Mouse (Mus musculus) embryo, embryonic 10.5 days (tissue): ENCODE measurements around the gene Ube2i.
"Not testable (repeated sequence)": the region's sequence is repeated elsewhere in the genome, so short reads cannot be mapped to it uniquely, and the experiment has no call there.

Experiments used
- DNase-seq: peaks from one replicate; pipeline ENCODE4 v3.0.0-alpha.2; 2015; ENCODE audit warnings: low spot score

Ube2i gene

GRCm38 (mm10) chr17:25252643-25253042 lies 21.8 kb downstream of the Ube2i start:
- DNase-seq = peak; percentile 24

DNA sequence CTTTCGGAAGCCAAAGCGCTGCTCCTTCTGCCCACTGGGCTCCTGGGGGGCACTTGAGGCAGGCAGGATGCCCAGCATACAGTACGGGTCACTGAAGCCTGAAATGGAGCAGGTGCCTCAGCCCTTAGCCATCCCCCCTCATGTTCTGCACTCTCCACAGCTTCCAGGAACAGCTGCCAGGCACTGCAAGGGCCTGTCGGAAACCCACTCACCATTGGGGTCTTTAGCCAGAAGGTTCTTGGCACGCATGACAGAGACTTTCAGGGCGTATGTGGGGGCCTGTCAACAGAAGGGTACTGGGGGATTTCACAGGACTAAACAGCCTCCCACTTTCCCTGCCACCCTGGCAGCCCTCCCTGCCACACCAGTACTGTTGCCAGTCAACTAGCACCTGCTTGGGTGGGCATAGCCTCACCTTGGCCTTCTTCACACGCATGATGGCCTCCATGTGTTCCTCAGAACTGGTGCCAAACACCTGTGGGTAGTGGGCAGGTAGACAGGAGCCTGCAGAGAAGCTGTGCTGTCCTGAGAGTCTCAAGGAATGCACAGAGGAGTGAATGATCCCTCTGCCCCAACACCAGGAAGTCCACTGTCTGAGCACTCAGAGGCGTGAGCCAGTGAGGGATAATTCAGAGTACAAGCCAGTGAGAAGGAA lies 24.1 kb downstream of the Ube2i start:
- no peak for DNase-seq

GRCm38 (mm10) chr17:25248033-25248750 lies 26.2 kb downstream of the Ube2i start:
- no peak for DNase-seq

DNA sequence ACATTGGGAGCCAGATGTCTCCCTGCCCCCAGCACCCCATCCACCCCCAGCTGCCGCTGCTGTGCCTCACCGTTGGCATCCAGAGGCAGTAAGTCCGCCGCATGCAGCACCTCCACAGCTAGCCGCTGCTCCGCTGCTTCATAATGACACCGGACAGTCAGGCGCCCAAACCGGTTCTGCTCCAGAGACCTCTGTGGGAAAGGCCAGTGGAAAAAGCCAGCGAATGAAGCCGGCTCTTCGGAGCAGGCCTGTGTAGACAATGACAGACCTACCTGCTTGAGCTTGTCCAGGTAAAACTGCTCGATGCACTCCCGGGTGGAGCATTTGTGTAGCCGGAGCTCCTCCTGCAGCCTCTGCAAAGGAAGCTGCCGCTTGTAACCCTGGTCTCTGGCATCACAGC lies 30.2 kb downstream of the Ube2i start:
- no peak for DNase-seq

DNA sequence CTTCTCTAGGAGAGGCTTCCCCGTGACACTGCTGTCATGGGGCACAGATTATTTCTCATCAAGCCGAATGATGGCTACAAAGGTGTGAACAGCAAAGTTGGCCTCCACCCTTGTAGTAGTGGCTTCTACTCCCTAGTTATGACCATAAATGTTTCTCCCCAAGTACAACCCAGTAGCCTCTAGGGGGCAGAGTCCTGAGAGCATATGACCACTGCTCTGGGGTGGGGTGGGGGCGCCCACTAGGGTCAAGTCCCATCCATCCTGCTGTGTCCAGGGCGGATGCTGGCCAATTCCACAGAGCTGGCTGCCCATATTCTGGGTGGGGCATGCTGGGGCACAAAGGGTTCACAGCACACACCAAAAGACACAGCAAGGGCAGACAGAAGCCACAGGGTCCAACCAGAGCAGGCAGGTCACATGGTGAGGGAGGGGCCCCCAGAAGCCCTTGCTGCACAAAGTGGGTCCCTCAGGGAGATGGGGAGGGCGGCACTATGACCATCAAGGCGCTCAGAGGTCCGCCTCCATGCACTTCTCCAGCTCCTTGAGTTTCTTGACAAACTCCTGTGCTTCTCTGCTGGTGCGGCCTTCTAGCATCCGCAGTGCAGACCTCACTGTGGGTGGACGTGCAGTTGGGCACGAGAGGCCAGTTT lies 31.2 kb downstream of the Ube2i start:
- DNase-seq = no peak

- DNase-seq = peak; percentile 96
Measured at GRCm38 (mm10) chr17:25239695-25240636, 34.5 kb downstream of the Ube2i start, which contains the start of the genes Gnptg and Tsr3. Gnptg (minus strand) TSS chr17:25240124. Tsr3 (plus strand) TSS chr17:25240170.

- no peak for DNase-seq
Measured at GRCm38 (mm10) chr17:25235635-25236034, 38.8 kb downstream of the Ube2i start.

- not testable (repeated sequence) for DNase-seq
Measured at GRCm38 (mm10) chr17:25231621-25232020, 42.8 kb downstream of the Ube2i start.

GRCm38 (mm10) chr17:25230700-25231099 lies 43.7 kb downstream of the Ube2i start:
- DNase-seq = no peak

DNA sequence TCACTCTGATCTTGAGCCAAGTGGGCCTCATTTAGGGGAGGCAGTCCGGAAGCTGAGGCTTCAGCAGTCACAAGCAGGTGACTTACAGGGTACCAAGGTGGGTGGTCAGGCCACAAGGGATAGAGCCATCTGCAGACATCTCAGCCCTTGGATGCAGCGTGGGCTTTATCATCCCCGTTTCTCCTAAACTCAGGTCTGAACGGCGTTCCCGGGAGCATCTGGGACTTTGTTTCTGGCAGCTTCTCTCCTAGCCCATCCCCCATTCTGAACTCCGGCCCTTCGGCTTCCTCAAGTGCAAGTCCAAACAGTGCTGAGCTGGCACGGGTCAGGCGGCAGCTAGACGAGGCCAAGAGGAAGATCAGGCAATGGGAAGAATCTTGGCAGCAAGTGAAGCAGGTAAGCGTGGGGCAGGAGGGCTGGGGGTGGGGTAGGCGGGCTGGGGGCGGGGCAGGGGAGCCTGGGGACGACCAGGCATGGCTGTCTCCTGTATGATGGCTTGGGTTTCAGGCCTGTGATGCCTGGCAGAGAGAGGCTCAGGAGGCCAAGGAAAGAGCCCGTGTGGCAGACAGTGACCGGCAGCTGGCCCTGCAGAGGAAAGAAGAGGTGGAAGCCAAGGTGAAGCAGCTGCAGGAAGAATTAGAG lies 44.3 kb downstream of the Ube2i start:
- DNase-seq = not testable (repeated sequence)

DNA sequence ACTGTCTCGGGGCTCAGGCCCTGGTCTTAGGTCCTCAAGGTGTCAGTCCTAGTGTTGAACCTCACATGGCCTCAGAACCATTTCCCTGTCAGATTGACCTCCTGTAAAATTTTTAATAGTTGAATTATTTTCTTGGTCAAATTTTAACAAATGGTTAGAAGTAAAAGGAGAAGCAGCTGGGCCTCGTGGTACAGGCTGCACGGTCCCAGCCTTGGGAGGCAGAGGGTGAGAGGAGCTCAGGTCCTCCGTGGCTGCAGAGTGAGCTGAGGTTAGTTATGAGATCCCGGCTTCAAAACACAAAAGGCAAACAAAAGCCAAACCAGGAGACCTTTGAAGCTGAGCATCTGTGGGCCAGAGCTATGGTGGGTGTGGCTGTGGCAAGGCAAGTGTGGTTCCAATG lies 46.4 kb downstream of the Ube2i start:
- DNase-seq = no peak

DNA sequence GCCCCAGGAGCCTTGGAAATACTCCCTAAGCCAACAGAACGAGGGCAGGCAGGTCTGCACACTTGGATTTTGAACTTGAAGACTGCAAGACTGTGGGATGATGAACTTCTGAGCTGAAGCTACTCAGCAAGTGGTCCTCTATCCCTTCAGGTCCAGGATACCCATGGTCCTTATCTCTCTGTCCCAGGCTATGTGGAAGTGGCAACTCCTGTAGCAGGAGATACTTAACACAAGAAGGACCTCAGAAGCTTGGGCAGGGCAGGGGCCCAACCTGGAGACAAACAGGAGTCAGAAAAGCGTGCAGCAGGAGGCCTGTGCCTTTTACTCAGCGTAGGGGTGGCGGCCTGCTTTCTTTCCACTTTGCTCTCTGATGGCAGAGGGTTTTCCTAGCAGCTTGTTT lies 48.8 kb downstream of the Ube2i start:
- no peak for DNase-seq

- DNase-seq = no peak
Measured at GRCm38 (mm10) chr17:25224586-25225222, 49.7 kb downstream of the Ube2i start.

DNA sequence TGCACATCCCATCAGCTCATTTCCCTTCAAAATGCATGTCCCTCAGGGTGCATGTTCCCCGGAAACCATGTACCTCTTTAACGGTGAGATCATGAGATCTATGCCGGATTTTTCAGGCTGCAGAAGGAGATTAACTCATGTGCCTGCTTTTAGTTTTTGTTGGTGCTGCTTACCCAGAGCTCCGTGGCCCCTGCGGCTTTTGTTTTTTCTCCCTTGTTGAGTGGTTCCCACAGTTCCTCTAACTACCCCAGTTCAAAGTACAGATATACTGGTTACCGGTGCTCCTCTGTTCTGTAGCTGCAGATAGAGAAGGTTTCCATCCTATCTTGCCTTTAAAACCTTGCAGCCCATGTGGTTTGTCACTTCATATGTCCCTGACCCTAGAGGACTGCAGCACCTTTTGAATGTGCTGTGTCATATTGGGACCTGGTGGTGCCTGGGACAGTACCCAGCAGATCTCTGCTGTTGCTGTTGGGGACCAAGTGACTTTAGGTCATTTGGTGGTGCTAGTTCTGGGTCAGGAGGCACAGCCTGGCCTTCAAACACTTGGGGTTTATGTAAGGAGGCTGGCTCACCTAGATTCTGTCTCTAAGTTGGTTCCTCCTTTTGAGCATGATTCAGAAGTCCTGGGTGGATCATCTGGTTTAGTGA lies 51.3 kb downstream of the Ube2i start:
- no peak for DNase-seq

DNA sequence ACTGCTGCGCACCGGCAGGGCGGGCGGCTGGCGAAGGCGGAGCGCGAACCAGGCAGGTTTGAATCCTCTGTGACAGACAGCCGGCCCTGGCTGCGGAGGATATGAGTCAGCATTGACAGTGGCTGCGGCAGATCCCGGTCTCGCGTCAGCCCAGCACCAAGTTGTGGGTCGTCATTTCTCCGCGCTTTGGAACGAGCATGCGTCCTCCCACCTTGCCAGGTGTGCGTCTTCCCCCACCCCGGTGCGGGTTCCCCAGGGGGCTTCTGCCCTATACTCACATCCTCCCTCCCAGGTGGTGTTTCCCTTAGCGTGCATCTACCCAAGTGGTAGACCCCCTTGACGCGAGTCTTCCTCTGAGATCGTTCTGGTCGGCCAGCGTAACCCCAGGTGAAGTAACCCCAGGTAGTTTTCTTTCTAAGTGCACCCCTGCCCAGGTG lies 51.9 kb downstream of the Ube2i start:
- not testable (repeated sequence) for DNase-seq

DNA sequence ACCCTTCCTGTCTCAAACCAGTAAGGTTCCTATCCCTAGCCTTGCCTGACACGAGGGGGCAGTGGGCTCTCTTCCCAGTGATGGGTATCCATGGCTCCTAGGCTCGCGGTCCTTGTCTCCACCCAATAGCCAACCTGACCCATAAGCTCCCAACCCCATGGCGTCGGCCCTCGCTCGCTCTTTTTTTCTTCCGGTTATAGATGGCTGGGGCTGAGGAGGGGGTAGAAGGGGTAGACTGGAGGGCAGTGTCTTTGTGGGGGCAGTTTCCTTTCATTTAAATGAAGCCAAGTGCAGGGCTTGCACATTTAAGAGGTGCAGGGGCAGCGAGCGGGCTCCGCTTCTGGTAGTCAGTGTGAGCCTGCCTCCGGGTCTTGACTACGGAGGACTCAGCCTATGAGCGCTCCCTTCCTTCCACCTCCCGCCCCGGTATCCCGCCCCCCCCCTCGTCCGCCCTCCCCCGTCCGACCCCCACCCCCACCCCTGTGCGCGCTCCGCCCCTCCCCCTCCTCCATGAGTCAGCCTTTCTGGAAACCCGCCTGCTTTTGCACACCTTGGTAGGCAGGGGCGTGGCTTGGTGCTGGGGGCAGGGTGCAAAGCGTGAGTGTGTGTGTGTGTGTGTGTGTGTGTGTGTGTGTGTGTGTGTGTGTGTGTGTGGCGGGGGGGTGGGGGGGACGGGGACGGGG lies 52.5 kb downstream of the Ube2i start:
- DNase-seq = peak; percentile 61

DNA sequence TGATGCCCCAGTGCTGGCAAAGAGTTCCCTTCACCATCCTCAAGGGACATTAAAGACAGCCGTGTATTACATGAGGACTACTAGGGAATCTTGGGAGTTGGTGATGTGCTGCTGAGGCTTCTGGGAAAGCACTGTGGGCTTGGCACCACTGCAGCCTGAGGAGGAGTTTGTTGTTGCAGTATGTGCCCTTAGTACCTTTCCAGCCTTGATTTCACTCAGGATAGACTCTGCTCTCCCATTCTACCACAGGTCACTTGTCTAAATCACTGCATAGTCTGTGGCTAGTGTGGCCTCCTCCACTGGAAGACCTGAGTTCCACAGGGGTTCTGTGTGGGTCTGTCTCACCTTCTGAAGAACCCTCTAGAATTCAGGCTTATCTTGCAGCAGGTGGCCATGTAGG lies 53.7 kb downstream of the Ube2i start:
- no peak for DNase-seq

DNA sequence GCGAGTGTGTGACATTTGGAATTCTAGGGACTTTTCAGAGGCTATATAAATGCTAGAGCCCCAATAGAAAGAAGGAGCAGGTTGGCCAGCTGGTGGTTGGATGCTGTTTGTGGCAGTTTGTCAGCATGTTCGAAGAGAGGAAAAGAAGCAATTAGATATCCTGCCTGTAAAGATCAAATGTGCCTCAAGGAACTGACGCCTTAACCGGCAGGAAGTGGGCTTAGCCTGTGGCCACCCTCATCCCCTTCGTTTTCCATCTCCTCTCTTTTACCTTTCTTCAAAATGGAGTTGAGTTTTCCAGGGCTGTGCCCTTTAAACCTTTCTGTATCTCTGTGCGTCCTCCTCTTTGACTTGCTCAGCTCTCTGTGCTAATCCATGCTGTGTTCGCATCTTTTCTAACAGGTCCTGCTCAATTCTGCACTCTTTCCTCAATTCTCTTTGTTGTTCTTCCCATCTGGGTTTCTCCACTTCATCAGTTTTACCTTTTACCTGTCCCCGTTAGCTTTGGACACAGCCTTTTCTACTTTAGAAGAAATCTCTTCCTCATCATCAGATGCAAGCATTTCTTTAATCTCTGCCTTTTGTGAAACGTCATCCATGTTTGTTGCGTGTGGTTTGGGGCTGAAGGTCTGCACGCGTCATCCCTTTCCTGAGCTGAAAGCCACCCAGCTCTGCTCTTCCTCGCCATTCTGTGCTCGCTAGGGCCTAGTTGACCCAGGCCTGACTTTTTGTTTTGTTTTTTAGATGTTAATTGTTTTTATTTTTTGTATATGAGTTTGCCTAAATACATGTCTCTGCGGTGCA lies 54.7 kb downstream of the Ube2i start:
- no peak for DNase-seq

DNA sequence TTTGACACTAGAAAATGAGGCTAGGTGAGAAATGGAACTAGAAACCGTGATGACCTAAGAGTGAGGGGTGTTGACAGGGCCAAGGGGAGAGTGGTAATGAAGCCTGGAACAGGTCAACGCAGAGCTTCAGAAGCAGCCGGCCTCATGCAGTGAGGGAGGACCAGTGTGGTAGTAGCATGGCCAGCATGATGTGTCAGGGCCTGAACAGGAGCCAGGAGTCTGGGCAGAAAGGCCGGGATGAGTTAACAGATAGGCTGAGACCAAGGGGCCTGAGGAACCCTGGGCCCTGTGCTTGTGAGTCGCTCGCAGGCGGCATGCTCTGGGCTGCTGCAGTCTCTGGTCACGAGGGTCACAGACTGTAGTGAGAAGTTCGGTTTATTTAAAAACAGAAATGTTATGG lies 55.5 kb downstream of the Ube2i start:
- no peak for DNase-seq
